Mouse (Mus musculus): Measurements from ENCODE around the gene Nkapd1. TPM values are rescaled to one million over a fixed set of nuclear protein-coding genes. Genes with fewer than 3 reads are reported as not detected.

Nkapd1 gene
- polyA plus RNA-seq, 1 experiment from 2014 or later = 20.4 TPM

- no peak overlapping the region for H3K9ac ChIP-seq
- ATAC-seq = peak; percentile 66
- no peak overlapping the region for H3K27ac ChIP-seq
- H3K4me1 ChIP-seq (replicated peaks) = no peaks in the 10 kb centered on the region
- H3K4me2 ChIP-seq (replicated peaks) = no peak overlapping the region
- no peaks in the 10 kb centered on the region for H3K36me3 ChIP-seq
- WGBS = 69% methylated on average over 2 of the region's 2 CpGs
- no peaks in the 10 kb centered on the region for H3K9me3 ChIP-seq
- no peaks in the 10 kb centered on the region for H3K27me3 ChIP-seq (replicated peaks)
- H3K4me3 ChIP-seq (replicated peaks) = no peak overlapping the region
Measured at GRCm38 (mm10) chr9:50561918-50562360, 55.3 kb downstream of the Nkapd1 start.

DNA sequence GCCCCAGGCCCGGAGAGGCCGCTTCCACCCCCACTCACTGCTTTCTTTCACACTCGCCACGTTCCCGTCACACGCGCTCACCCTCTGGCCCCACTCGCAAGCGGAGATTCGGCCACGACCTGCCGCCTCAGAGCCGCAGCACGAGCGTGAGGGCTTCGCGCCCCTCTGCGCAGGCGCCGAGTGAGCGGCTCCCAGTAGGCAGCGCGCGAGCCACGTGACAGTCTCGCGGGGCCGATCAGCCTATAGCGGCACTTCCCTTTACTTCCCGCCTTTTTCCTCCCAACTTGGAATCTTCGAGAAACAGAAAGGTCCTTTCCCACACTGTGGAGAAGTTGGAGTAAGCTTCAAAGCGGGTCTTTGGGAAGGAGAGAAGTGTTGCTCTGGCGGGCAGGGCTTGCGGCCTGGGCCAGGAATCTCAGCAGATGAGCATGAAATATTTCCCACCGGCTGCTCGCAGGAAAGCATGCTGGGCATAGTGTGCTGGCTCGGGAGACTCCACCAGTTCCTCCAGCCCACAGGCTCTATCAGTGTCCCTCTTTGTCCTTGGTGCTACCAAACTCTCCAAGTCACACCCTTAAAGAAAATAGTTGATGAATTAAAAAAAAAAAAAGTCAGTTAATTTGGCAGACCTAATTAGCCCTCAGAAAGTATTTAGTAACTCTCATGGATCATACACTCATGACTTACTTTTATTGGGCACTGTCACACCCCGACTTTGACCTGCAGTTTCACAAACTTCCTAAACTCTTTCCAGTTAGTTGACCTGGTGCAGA, 55.9 kb downstream of the Nkapd1 start, which contains the start of gene Tex12:
TSS of gene Tex12 (minus strand) at position 181 of the 773 bp plus-strand sequence.
- H3K4me3 ChIP-seq (replicated peaks) = no peak within 1 kb of the TSS
- H3K27ac ChIP-seq = 0 out of 2 replicates have a peak within 1 kb of the TSS, but pooled peaks have one; percentile 6
- H3K9me3 ChIP-seq = no peaks in the 10 kb centered on the region
- no peak within 1 kb of the TSS for H3K9ac ChIP-seq
- no peaks in the 10 kb centered on the region for H3K4me1 ChIP-seq (replicated peaks)
- no peaks in the 10 kb centered on the region for H3K27me3 ChIP-seq (replicated peaks)
- ATAC-seq = peak; percentile 88
- H3K4me2 ChIP-seq (replicated peaks) = no peak within 1 kb of the TSS
- H3K36me3 ChIP-seq = no peaks in the 10 kb centered on the region
- 86% methylated on average over 38 of the region's 38 CpGs for WGBS

Other genes starting within 250 kb of the Nkapd1 start
- 1.7 and 2.0 TPM in 2 replicates for gene Plet1, start 122.9 kb downstream of the Nkapd1 start, polyA plus RNA-seq (2015; fragmentation: Nextera tagmentation; extraction: Ambion mirVana)
- gene Pts, start 88.7 kb downstream of the Nkapd1 start, polyA plus RNA-seq (2015; fragmentation: Nextera tagmentation; extraction: Ambion mirVana) = 93.9 and 94.1 TPM in 2 replicates
- 17.6 and 18.8 TPM in 2 replicates for gene Il18, start 62.6 kb downstream of the Nkapd1 start, polyA plus RNA-seq (2015; fragmentation: Nextera tagmentation; extraction: Ambion mirVana)
- gene Bco2, start 62.3 kb downstream of the Nkapd1 start, polyA plus RNA-seq (2015; fragmentation: Nextera tagmentation; extraction: Ambion mirVana) = 3.4 and 4.4 TPM in 2 replicates
- 0.16 and 0.19 TPM in 2 replicates for gene Tex12, start 56.1 kb downstream of the Nkapd1 start, polyA plus RNA-seq (2015; fragmentation: Nextera tagmentation; extraction: Ambion mirVana)
- gene Sdhd, start 13.7 kb downstream of the Nkapd1 start, polyA plus RNA-seq (2015; fragmentation: Nextera tagmentation; extraction: Ambion mirVana) = 544 and 560 TPM in 2 replicates
- 314 TPM in 2 replicates for gene Timm8b, start 13.6 kb downstream of the Nkapd1 start, polyA plus RNA-seq (2015; fragmentation: Nextera tagmentation; extraction: Ambion mirVana)
- 2.1 and 2.9 TPM in 2 replicates for gene Pih1d2, start 143 bp downstream of the Nkapd1 start, polyA plus RNA-seq (2015; fragmentation: Nextera tagmentation; extraction: Ambion mirVana)
- gene Dlat, start 42.3 kb upstream of the Nkapd1 start, polyA plus RNA-seq (2015; fragmentation: Nextera tagmentation; extraction: Ambion mirVana) = 58.7 and 63.5 TPM in 2 replicates
- gene Dixdc1, start 122.1 kb upstream of the Nkapd1 start, polyA plus RNA-seq (2015; fragmentation: Nextera tagmentation; extraction: Ambion mirVana) = 6.1 and 6.8 TPM in 2 replicates
- 15.9 and 18.7 TPM in 2 replicates for gene 2310030G06Rik, start 129.1 kb upstream of the Nkapd1 start, polyA plus RNA-seq (2015; fragmentation: Nextera tagmentation; extraction: Ambion mirVana)
- gene Cryab, start 133.9 kb upstream of the Nkapd1 start, polyA plus RNA-seq (2015; fragmentation: Nextera tagmentation; extraction: Ambion mirVana) = 51.7 and 62.6 TPM in 2 replicates
- 5.3 and 5.4 TPM in 2 replicates for gene Hspb2, start 134.9 kb upstream of the Nkapd1 start, polyA plus RNA-seq (2015; fragmentation: Nextera tagmentation; extraction: Ambion mirVana)
- gene Fdxacb1, start 150.8 kb upstream of the Nkapd1 start, polyA plus RNA-seq (2015; fragmentation: Nextera tagmentation; extraction: Ambion mirVana) = 11.0 and 11.6 TPM in 2 replicates
- 40.8 and 42.8 TPM in 2 replicates for gene Alg9, start 157.6 kb upstream of the Nkapd1 start, polyA plus RNA-seq (2015; fragmentation: Nextera tagmentation; extraction: Ambion mirVana)
- gene 1110032A03Rik, start 158.1 kb upstream of the Nkapd1 start, polyA plus RNA-seq (2015; fragmentation: Nextera tagmentation; extraction: Ambion mirVana) = 26.1 and 30.6 TPM in 2 replicates
- gene Ppp2r1b, start 227.8 kb upstream of the Nkapd1 start, polyA plus RNA-seq (2015; fragmentation: Nextera tagmentation; extraction: Ambion mirVana) = 62.8 and 65.7 TPM in 2 replicates